Mouse (Mus musculus) WW6 (cell line): ENCODE results near the gene Smarce1.

Experiments used
- DNase-seq: peaks from one replicate; pipeline ENCODE4 v3.0.0-alpha.2; 2013; ENCODE audit warnings: low read depth, low spot score

Gene Smarce1

GRCm38 (mm10) chr11:99169438-99169837 lies 61.4 kb downstream of the Smarce1 start:
- DNase-seq: no peak

GRCm38 (mm10) chr11:99168030-99168474 lies 62.8 kb downstream of the Smarce1 start:
- no peak for DNase-seq

- no peak for DNase-seq
Observed at GRCm38 (mm10) chr11:99167576-99167975, 63.2 kb downstream of the Smarce1 start.

- no peak for DNase-seq
Observed at GRCm38 (mm10) chr11:99166241-99166640, 64.6 kb downstream of the Smarce1 start.

GRCm38 (mm10) chr11:99165031-99165752 lies 65.6 kb downstream of the Smarce1 start:
- no peak for DNase-seq

GRCm38 (mm10) chr11:99162972-99163686 lies 67.7 kb downstream of the Smarce1 start:
- no peak for DNase-seq

GRCm38 (mm10) chr11:99161648-99162047 lies 69.2 kb downstream of the Smarce1 start:
- no peak for DNase-seq

- no peak for DNase-seq
Observed at GRCm38 (mm10) chr11:99160228-99160627, 70.6 kb downstream of the Smarce1 start.
